Mouse (Mus musculus): ENCODE data around the gene Ptprr. TPM values are rescaled to one million over a fixed set of nuclear protein-coding genes. Genes with fewer than 3 reads are reported as not detected.

The Ptprr gene
- polyA plus RNA-seq, 1 experiment: 11.8 TPM

DNA sequence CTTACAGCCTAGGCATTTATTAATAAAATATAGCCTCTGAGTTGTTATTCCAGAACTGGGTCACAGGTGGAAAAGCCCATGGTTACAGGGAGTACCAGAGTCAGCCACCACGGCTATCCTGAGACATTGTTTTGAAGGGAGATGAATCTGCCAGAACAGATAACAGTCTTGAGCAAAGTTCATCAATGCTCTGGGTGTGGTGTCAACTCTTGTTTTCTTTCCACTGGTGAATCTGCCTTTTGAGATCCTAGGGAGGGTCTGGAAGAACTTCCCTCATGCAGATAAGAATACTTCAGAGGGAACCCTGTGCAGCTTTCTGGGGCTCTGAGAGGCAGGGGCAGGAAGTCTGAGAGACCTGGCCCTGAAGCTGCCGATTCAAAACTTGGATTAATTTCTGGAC lies 227.6 kb downstream of the Ptprr start:
- H3K4me3 ChIP-seq (ENCODE audit: insufficient read depth, low read length): no peak overlapping the region
- H3K27ac ChIP-seq (ENCODE audit: insufficient read depth, low read length): no peak overlapping the region
- H3K4me1 ChIP-seq (ENCODE audit: control insufficient read depth, insufficient read depth, low read length): no peaks in the 10 kb centered on the region; the same call in 1 of the 2 replicates
- TF ChIP-seq POLR2A (IDR thresholded peaks at IDR 0.05; ENCODE audit: extremely low read depth, insufficient read depth, low read length): no peak
- no peak for TF ChIP-seq CTCF (IDR thresholded peaks at IDR 0.05; ENCODE audit: extremely low read depth, insufficient read depth, low read length)

DNA sequence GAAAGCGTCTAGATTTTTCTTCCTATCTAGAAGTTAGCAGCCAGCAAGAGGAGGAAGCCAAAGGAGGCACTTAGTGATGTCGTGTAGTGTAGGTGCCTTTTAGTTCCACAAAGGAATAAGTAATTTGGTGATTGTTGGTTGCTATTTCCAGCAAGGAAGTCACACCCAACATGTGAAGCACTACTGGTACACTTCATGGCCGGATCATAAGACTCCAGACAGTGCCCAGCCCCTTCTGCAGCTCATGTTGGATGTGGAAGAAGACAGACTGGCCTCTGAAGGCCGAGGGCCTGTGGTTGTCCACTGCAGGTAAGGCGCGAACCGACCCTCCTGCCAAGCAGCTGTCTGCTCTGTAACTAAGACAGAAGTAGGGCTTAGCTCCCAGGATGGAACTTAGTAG lies 234.7 kb downstream of the Ptprr start:
- Histone ChIP-seq H3K4me1 (ENCODE audit: control insufficient read depth, insufficient read depth, low read length) (no peaks in the 10 kb centered on the region), H3K27ac (ENCODE audit: insufficient read depth, low read length) (no peak overlapping the region), H3K4me3 (ENCODE audit: insufficient read depth, low read length) (no peak overlapping the region)
- TF ChIP-seq CTCF (IDR thresholded peaks at IDR 0.05; ENCODE audit: extremely low read depth, insufficient read depth, low read length) (no peak), POLR2A (IDR thresholded peaks at IDR 0.05; ENCODE audit: extremely low read depth, insufficient read depth, low read length) (no peak)

GRCm38 (mm10) chr10:116253972-116254371 lies 236.0 kb downstream of the Ptprr start:
- H3K4me3 ChIP-seq (ENCODE audit: insufficient read depth, low read length): no peak overlapping the region
- peak overlapping the region; percentile 30; the same call in 1 of the 2 replicates for H3K27ac ChIP-seq (ENCODE audit: insufficient read depth, low read length)
- no peak for TF ChIP-seq POLR2A (IDR thresholded peaks at IDR 0.05; ENCODE audit: extremely low read depth, insufficient read depth, low read length)
- no peak for TF ChIP-seq CTCF (IDR thresholded peaks at IDR 0.05; ENCODE audit: extremely low read depth, insufficient read depth, low read length)
- H3K4me1 ChIP-seq (ENCODE audit: control insufficient read depth, insufficient read depth, low read length): no peaks in the 10 kb centered on the region

- Histone ChIP-seq H3K4me3 (ENCODE audit: insufficient read depth, low read length) (no peak overlapping the region), H3K4me1 (ENCODE audit: control insufficient read depth, insufficient read depth, low read length) (peaks cover 8% of the 10 kb centered on the region), H3K27ac (ENCODE audit: insufficient read depth, low read length) (no peak overlapping the region)
- TF ChIP-seq POLR2A (IDR thresholded peaks at IDR 0.05; ENCODE audit: extremely low read depth, insufficient read depth, low read length): no peak
Measured at GRCm38 (mm10) chr10:116259298-116259697, 241.3 kb downstream of the Ptprr start.

DNA sequence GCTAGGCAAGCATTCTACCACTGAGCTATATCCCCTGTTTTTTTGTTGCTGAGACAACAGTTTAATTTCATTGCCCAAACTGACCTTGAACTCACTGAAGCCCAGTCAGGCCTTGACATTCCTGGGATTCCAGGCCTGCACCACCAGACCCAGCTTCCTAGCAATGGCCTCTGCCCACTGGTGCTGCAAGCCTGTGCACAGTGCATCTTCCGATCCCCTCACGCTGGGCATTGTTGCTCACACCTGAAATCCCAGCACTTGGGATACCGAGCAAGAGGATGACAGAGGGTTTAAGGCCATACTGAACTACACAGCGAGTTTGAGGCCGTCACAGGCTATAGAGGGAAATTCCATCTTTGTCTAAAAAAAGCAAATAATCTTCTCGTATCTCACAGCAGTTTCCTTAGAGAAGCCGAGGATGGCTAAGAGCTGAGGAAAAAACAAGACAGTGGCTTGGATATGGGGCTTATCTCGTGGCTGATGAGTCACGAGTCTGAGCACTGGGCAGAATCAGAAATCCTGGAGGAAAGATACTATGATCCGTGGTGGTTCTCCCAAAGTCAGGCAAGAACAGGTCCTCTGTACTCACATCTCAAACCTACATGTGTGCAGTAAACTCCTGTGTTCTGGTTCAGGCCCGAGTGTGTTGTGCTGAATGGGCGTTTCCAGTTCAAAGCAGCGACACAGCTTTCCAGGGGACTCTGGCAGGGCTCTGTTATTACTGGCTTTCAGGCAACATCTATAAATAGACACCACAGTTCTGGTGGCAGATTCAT lies 242.8 kb downstream of the Ptprr start:
- Histone ChIP-seq H3K4me3 (ENCODE audit: insufficient read depth, low read length) (no peak overlapping the region), H3K27ac (ENCODE audit: insufficient read depth, low read length) (peak overlapping the region; percentile 91), H3K4me1 (ENCODE audit: control insufficient read depth, insufficient read depth, low read length) (peaks cover 8% of the 10 kb centered on the region)
- TF ChIP-seq CTCF (IDR thresholded peaks at IDR 0.05; ENCODE audit: extremely low read depth, insufficient read depth, low read length): no peak
- TF ChIP-seq POLR2A (IDR thresholded peaks at IDR 0.05; ENCODE audit: extremely low read depth, insufficient read depth, low read length): no peak

GRCm38 (mm10) chr10:116261559-116261958 lies 243.5 kb downstream of the Ptprr start:
- peak overlapping the region; percentile 84 for H3K27ac ChIP-seq (ENCODE audit: insufficient read depth, low read length)
- TF ChIP-seq CTCF (IDR thresholded peaks at IDR 0.05; ENCODE audit: extremely low read depth, insufficient read depth, low read length): no peak
- no peak for TF ChIP-seq POLR2A (IDR thresholded peaks at IDR 0.05; ENCODE audit: extremely low read depth, insufficient read depth, low read length)
- no peak overlapping the region for H3K4me3 ChIP-seq (ENCODE audit: insufficient read depth, low read length)
- H3K4me1 ChIP-seq (ENCODE audit: control insufficient read depth, insufficient read depth, low read length): peaks cover 8% of the 10 kb centered on the region

- TF ChIP-seq POLR2A (IDR thresholded peaks at IDR 0.05; ENCODE audit: extremely low read depth, insufficient read depth, low read length) (no peak), CTCF (IDR thresholded peaks at IDR 0.05; ENCODE audit: extremely low read depth, insufficient read depth, low read length) (no peak)
- no peak overlapping the region for H3K27ac ChIP-seq (ENCODE audit: insufficient read depth, low read length)
- peaks cover 8% of the 10 kb centered on the region for H3K4me1 ChIP-seq (ENCODE audit: control insufficient read depth, insufficient read depth, low read length)
- no peak overlapping the region for H3K4me3 ChIP-seq (ENCODE audit: insufficient read depth, low read length)
Measured at GRCm38 (mm10) chr10:116264521-116264920, 246.5 kb downstream of the Ptprr start.

DNA sequence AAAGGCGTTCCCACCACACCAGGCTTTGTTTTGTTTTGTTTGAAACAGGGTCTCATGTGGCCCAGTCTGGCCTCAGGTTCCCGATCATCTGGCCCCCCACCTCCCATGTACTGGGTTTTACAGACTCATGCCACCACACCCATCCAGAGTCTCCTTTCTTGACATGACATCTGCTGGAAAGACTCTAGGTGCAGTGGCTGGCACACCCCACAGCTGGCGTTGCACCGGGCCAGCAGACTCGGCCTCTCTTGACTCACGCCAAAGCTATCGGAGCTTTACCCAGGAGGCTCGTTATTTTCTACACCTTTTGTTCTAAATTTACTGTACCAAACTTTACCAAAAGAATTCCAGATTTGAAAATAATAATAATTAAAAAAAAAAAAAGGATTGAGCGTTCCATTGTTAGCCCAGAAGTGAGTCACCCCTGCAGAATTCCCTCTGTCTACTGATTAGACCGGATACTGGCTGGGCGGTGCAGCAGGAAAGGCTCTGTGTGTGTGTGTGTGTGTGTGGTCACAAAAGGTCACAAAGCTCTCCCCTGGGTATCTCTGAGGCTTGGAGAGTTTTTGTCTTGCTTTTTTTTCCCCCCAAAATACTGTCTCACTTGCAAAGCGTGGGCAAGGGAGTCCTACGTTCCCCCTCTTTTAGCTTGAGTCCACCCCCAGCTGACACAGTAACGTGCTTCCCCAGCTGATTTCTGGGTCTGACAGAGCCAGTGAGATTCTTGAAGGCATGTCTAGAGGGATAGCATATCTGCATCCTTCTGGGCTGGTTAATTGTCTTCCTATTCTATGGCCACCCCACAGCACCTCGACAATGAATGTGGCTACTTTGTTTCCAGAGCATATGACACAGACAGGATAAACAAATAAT lies 248.8 kb downstream of the Ptprr start:
- Histone ChIP-seq H3K27ac (ENCODE audit: insufficient read depth, low read length) (peak overlapping the region; percentile 35; the same call in 1 of the 2 replicates), H3K4me3 (ENCODE audit: insufficient read depth, low read length) (no peak overlapping the region), H3K4me1 (ENCODE audit: control insufficient read depth, insufficient read depth, low read length) (peaks cover 2% of the 10 kb centered on the region; the same call in 1 of the 2 replicates)
- no peak for TF ChIP-seq CTCF (IDR thresholded peaks at IDR 0.05; ENCODE audit: extremely low read depth, insufficient read depth, low read length)
- no peak for TF ChIP-seq POLR2A (IDR thresholded peaks at IDR 0.05; ENCODE audit: extremely low read depth, insufficient read depth, low read length)

GRCm38 (mm10) chr10:116267434-116267822 lies 249.4 kb downstream of the Ptprr start:
- no peak overlapping the region for H3K4me3 ChIP-seq (ENCODE audit: insufficient read depth, low read length)
- H3K4me1 ChIP-seq (ENCODE audit: control insufficient read depth, insufficient read depth, low read length): no peaks in the 10 kb centered on the region
- TF ChIP-seq CTCF (IDR thresholded peaks at IDR 0.05; ENCODE audit: extremely low read depth, insufficient read depth, low read length) (no peak), POLR2A (IDR thresholded peaks at IDR 0.05; ENCODE audit: extremely low read depth, insufficient read depth, low read length) (no peak)
- H3K27ac ChIP-seq (ENCODE audit: insufficient read depth, low read length): peak overlapping the region; percentile 27; the same call in 1 of the 2 replicates

Data from cortical plate, adult 2 months (tissue).